Mouse (Mus musculus) brain, embryonic 14.5 days (tissue): ENCODE data around the gene Gpr153.

Experiments
- CTCF ChIP-seq: fragments of 200-500 bp; IDR thresholded peaks from 2 replicates; pipeline ENCODE4 v1.5.1; 2012; ENCODE audit warnings: inconsistent platforms, mild to moderate bottlenecking, moderate library complexity, borderline replicate concordance; ENCODE audit not compliant: insufficient read depth, insufficient read length; ENCODE audit errors: extremely low read depth
- POLR2A ChIP-seq: fragments of 200-500 bp; IDR thresholded peaks from 2 replicates; pipeline ENCODE4 v1.6.1; 2012; ENCODE audit warnings: mild to moderate bottlenecking, inconsistent platforms, borderline replicate concordance; ENCODE audit not compliant: poor library complexity, insufficient read depth, insufficient read length, severe bottlenecking; ENCODE audit errors: extremely low read depth

DNA sequence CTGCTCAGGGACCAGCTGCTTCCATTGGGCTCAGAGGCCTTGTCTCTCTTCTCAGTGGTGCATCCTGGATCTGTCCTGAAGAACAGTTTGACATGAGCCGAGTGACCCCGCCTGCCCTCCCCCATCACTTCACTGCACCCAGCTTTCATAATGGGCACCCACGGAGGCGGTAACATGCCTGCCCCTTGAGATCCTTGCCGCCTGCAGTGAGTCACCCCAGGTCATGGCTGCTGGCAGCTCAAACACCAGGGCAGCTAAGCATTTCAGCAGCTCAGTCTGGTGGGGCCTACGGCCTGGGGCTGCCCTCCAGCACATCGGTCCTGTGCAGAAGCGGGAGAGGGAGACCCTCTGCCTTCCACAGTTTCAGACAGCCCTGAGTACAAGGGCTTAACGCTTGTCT lies 33.5 kb downstream of the Gpr153 start:
- TF ChIP-seq CTCF = no peak
- no peak for TF ChIP-seq POLR2A
